Mouse (Mus musculus) stomach, postnatal 0 days (tissue): ENCODE data around the gene Krtap4-16. TPM values are rescaled to one million over a fixed set of nuclear protein-coding genes. Genes with fewer than 3 reads are reported as not detected.

Source experiments
- polyA plus RNA-seq: library from polyadenylated mRNA; unstranded; fragments of >200 nt; fragmentation: Nextera tagmentation; extraction: Ambion mirVana; gene quantifications from 2 replicates; pipeline ENCODE4 v1.2.1, GENCODE M21; 2015

Krtap4-16 gene
- polyA plus RNA-seq, 1 experiment from 2014 or later = not detected

Other genes starting within 250 kb of the Krtap4-16 start
- gene Gm11938, start 248.3 kb downstream of the Krtap4-16 start, polyA plus RNA-seq = not detected in 2 replicates
- gene Gm11937, start 241.4 kb downstream of the Krtap4-16 start, polyA plus RNA-seq = not detected in 2 replicates
- gene Krtap2-4, start 236.8 kb downstream of the Krtap4-16 start, polyA plus RNA-seq = not detected in 2 replicates
- not detected in 2 replicates for gene Gm11562, start 231.2 kb downstream of the Krtap4-16 start, polyA plus RNA-seq
- gene Krtap4-1, start 223.4 kb downstream of the Krtap4-16 start, polyA plus RNA-seq = not detected in 2 replicates
- not detected in 2 replicates for gene Krtap4-2, start 216.5 kb downstream of the Krtap4-16 start, polyA plus RNA-seq
- not detected in 2 replicates for gene Krtap4-7, start 207.5 kb downstream of the Krtap4-16 start, polyA plus RNA-seq
- gene Gm11555, start 201.4 kb downstream of the Krtap4-16 start, polyA plus RNA-seq = not detected in 2 replicates
- not detected in 2 replicates for gene Gm11563, start 192.6 kb downstream of the Krtap4-16 start, polyA plus RNA-seq
- gene Krtap4-6, start 185.6 kb downstream of the Krtap4-16 start, polyA plus RNA-seq = not detected in 2 replicates
- gene Gm14190, start 160.9 kb downstream of the Krtap4-16 start, polyA plus RNA-seq = not detected in 2 replicates
- gene Gm14180, start 117.3 kb downstream of the Krtap4-16 start, polyA plus RNA-seq = not detected in 2 replicates
- gene Gm11595, start 78.7 kb downstream of the Krtap4-16 start, polyA plus RNA-seq = not detected in 2 replicates
- not detected in 2 replicates for gene Krtap4-8, start 70.9 kb downstream of the Krtap4-16 start, polyA plus RNA-seq
- not detected in 2 replicates for gene Krtap4-9, start 66.4 kb downstream of the Krtap4-16 start, polyA plus RNA-seq
- not detected in 2 replicates for gene Gm11596, start 58.1 kb downstream of the Krtap4-16 start, polyA plus RNA-seq
- not detected in 2 replicates for gene Gm11569, start 52.7 kb downstream of the Krtap4-16 start, polyA plus RNA-seq
- not detected in 2 replicates for gene Gm11554, start 47.2 kb downstream of the Krtap4-16 start, polyA plus RNA-seq
- not detected in 2 replicates for gene Krtap4-13, start 41.7 kb downstream of the Krtap4-16 start, polyA plus RNA-seq
- not detected in 2 replicates for gene Gm11564, start 35.9 kb downstream of the Krtap4-16 start, polyA plus RNA-seq
- gene 2300003K06Rik, start 13.5 kb downstream of the Krtap4-16 start, polyA plus RNA-seq = not detected in 2 replicates
- not detected in 2 replicates for gene Gm11568, start 6.3 kb upstream of the Krtap4-16 start, polyA plus RNA-seq
- not detected in 2 replicates for gene Gm11559, start 12.9 kb upstream of the Krtap4-16 start, polyA plus RNA-seq
- not detected in 2 replicates for gene Krtap9-1, start 21.8 kb upstream of the Krtap4-16 start, polyA plus RNA-seq
- gene Gm11567, start 27.6 kb upstream of the Krtap4-16 start, polyA plus RNA-seq = not detected in 2 replicates
- not detected in 2 replicates for gene Krtap31-1, start 56.3 kb upstream of the Krtap4-16 start, polyA plus RNA-seq
- gene Gm11565, start 63.1 kb upstream of the Krtap4-16 start, polyA plus RNA-seq = not detected in 2 replicates
- gene Krtap31-2, start 84.7 kb upstream of the Krtap4-16 start, polyA plus RNA-seq = not detected in 2 replicates
- not detected in 2 replicates for gene Krtap9-5, start 96.9 kb upstream of the Krtap4-16 start, polyA plus RNA-seq
- gene Krtap29-1, start 127.4 kb upstream of the Krtap4-16 start, polyA plus RNA-seq = not detected in 2 replicates
- 0.10 TPM in 1 of 2 replicates, not detected in the other for gene Krtap16-1, start 135.0 kb upstream of the Krtap4-16 start, polyA plus RNA-seq
- gene Krtap17-1, start 142.4 kb upstream of the Krtap4-16 start, polyA plus RNA-seq = 0.25 and 0.27 TPM in 2 replicates
- 0.05 and 0.17 TPM in 2 replicates for gene Krt33a, start 164.6 kb upstream of the Krtap4-16 start, polyA plus RNA-seq
- 0.06 TPM in 1 of 2 replicates, not detected in the other for gene Krt33b, start 178.3 kb upstream of the Krtap4-16 start, polyA plus RNA-seq
- gene Krt34, start 189.9 kb upstream of the Krtap4-16 start, polyA plus RNA-seq = 0.99 and 1.0 TPM in 2 replicates
- not detected in 2 replicates for gene Krt31, start 198.9 kb upstream of the Krtap4-16 start, polyA plus RNA-seq
- gene Krt32, start 236.6 kb upstream of the Krtap4-16 start, polyA plus RNA-seq = 0.59 and 0.65 TPM in 2 replicates
- gene Krt35, start 244.6 kb upstream of the Krtap4-16 start, polyA plus RNA-seq = 0.21 and 0.33 TPM in 2 replicates